Mouse (Mus musculus) cerebellum, postnatal 36 days (tissue): ENCODE measurements at regions not wholly inside any gene's neighbourhood (a gene's known extent, or its start where the extent isn't known, plus 50 kb on each side); places are given as distances from the start of the nearest gene placed in this dataset.
"Not testable (repeated sequence)": the region's sequence is repeated elsewhere in the genome, so short reads cannot be mapped to it uniquely, and the experiment has no call there.

Experiments used
- DNase-seq, 2 experiments: peaks; one replicate each; pipeline ENCODE4 v3.0.0; 2021 to 2022; ENCODE audit warnings: mixed read lengths in 2 of 2

- DNase-seq, result not testable (repeated sequence)
These were observed 878.4 kb upstream of the Olfr1507 start for GRCm38 (mm10) chr14:53373777-53374468.

- DNase-seq, result no peak
These were observed 874.2 kb upstream of the Olfr1507 start for GRCm38 (mm10) chr14:53369776-53370175.

- not testable (repeated sequence) for DNase-seq
These were observed 871.9 kb upstream of the Olfr1507 start for GRCm38 (mm10) chr14:53367420-53367819.

- DNase-seq, result not testable (repeated sequence)
These were observed 868.4 kb upstream of the Olfr1507 start for GRCm38 (mm10) chr14:53363995-53364394.

- not testable (repeated sequence) for DNase-seq
These were observed 866.5 kb upstream of the Olfr1507 start for GRCm38 (mm10) chr14:53362054-53362453.

- DNase-seq, result not testable (repeated sequence)
These were observed 861.9 kb upstream of the Olfr1507 start for GRCm38 (mm10) chr14:53357498-53357897.

- DNase-seq, result not testable (repeated sequence)
These were observed 861.2 kb upstream of the Olfr1507 start for GRCm38 (mm10) chr14:53356783-53357182.

GRCm38 (mm10) chr14:53351457-53351856 is 855.9 kb upstream of the Olfr1507 start:
- not testable (repeated sequence) for DNase-seq

- DNase-seq, result not testable (repeated sequence)
These were observed 855.2 kb upstream of the Olfr1507 start for GRCm38 (mm10) chr14:53350780-53351179.

- peak in 1 of 2 experiments; percentile 3 for DNase-seq
These were observed 853.6 kb upstream of the Olfr1507 start for GRCm38 (mm10) chr14:53349111-53349510.

GRCm38 (mm10) chr14:53345568-53345967 is 850.0 kb upstream of the Olfr1507 start:
- DNase-seq, result not testable (repeated sequence)

GRCm38 (mm10) chr14:53343849-53344248 is 848.3 kb upstream of the Olfr1507 start:
- DNase-seq, result not testable (repeated sequence)

GRCm38 (mm10) chr14:53339167-53339566 is 843.6 kb upstream of the Olfr1507 start:
- DNase-seq, result not testable (repeated sequence)

- not testable (repeated sequence) for DNase-seq
These were observed 841.9 kb upstream of the Olfr1507 start for GRCm38 (mm10) chr14:53337446-53337845.

- not testable (repeated sequence) for DNase-seq
These were observed 841.2 kb upstream of the Olfr1507 start for GRCm38 (mm10) chr14:53336705-53337104.

- DNase-seq, result not testable (repeated sequence)
These were observed 838.9 kb upstream of the Olfr1507 start for GRCm38 (mm10) chr14:53334451-53334850.

GRCm38 (mm10) chr14:53331153-53331552 is 835.6 kb upstream of the Olfr1507 start:
- DNase-seq, result not testable (repeated sequence)

GRCm38 (mm10) chr14:53324367-53324766 is 828.8 kb upstream of the Olfr1507 start:
- not testable (repeated sequence) for DNase-seq

- not testable (repeated sequence) for DNase-seq
These were observed 823.2 kb upstream of the Olfr1507 start for GRCm38 (mm10) chr14:53318512-53319309.

- not testable (repeated sequence) for DNase-seq
These were observed 816.9 kb upstream of the Olfr1507 start for GRCm38 (mm10) chr14:53312490-53312889.

GRCm38 (mm10) chr14:53303179-53303578 is 807.6 kb upstream of the Olfr1507 start:
- DNase-seq, result not testable (repeated sequence)

- not testable (repeated sequence) for DNase-seq
These were observed 806.9 kb upstream of the Olfr1507 start for GRCm38 (mm10) chr14:53302491-53302829.

- DNase-seq, result not testable (repeated sequence)
These were observed 806.4 kb upstream of the Olfr1507 start for GRCm38 (mm10) chr14:53301722-53302490.
